Mouse (Mus musculus) heart, adult 8-10 months (tissue): ENCODE results near the gene Kcnq5. TPM values are rescaled to one million over a fixed set of nuclear protein-coding genes. Genes with fewer than 3 reads are reported as not detected.
"Not testable (repeated sequence)": the region's sequence is repeated elsewhere in the genome, so short reads cannot be mapped to it uniquely, and the experiment has no call there.

ENCODE experiments used
- DNase-seq: peaks from one replicate; pipeline ENCODE4 v3.0.0; 2022; ENCODE audit warnings: low spot score
- total RNA-seq, 4 experiments: library from RNA; stranded (reverse); gene quantifications; 2 replicates each; pipeline ENCODE4 v1.2.4; 2022

The Kcnq5 gene
- total RNA-seq, 4 experiments from 2014 or later: 0.78 to 3.6 (median 1.9) TPM

- DNase-seq: no peak
Measured at GRCm38 (mm10) chr1:21486266-21486665, 475.5 kb downstream of the Kcnq5 start.

DNA sequence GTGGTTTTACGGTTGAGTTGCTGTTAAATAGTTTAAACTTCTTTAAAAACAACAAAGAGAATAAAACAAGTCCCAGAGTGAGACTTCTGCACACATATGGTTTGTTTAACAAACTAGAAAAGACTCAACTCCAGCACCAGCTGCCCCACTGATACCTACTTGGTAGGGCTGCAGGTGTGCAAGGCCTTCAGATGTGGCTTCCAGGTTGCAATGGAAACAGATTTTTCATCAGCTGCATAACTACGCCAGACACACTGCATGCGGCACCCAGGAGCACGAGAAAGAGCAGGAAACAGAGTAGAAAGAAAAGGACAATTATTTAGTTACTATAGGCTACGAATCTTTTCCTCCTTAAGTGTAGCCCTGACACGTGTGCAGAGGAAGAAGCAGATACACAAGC, 492.4 kb downstream of the Kcnq5 start:
- DNase-seq: no peak

GRCm38 (mm10) chr1:21466431-21466830, 495.3 kb downstream of the Kcnq5 start:
- DNase-seq: no peak

DNA sequence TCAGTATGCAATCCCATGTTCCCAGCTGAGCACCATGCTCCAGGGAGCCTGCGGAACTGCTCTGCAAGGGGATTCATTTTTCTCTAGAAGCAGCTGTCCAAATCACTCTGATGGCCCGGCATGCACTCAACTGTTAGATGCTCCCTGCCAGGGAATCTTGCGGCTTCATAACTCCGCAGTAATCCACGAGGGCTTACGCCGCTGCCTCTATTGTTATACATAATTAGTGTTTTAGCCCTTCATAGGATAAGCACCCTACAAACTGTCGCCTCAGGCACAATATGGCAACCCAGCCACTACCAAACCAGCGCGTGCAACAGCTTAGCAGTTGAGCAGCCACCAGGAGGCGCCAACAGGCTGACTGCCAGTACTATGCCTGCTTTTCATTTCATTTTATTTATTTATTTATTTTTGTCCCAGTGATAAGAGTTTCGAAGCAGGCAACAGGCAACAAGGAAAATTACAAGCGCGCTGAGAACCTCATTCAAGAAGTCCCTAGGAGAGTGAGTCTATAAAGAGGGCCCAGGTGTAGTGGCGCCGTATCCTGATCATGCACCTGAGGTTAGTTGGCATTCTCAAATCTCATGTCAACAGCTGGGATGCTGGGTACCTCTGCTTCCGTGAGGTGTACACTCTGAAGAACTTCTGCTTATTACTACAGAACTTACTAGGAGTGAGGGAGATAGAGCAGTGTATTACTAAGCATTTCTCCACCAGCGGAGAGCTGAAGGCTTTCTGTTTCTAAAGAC, 500.6 kb downstream of the Kcnq5 start:
- DNase-seq: peak; percentile 1

DNA sequence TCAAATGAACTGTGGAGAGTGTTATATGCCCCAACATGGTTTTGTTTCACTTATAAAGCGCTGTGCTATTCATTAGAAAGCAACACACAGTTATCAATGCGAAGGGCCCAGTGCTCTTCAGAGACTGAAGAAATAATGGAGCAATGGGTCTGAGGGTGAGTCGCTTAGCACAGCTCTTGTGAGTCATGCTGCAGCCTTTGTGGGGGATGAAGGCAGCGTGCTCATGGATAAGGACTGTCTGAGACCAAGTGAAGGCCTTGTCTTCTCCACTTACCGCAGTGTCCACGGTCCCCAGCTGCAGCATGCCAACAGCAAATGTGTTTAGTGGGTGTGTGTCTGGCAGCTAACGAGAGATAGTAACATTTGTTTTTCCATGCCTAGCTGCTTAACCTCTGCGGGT, 503.2 kb downstream of the Kcnq5 start:
- DNase-seq: no peak

- no peak for DNase-seq
Measured at GRCm38 (mm10) chr1:21455971-21456370, 505.8 kb downstream of the Kcnq5 start.

- DNase-seq: peak; percentile 10
Measured at GRCm38 (mm10) chr1:21448227-21448626, 513.5 kb downstream of the Kcnq5 start.

DNA sequence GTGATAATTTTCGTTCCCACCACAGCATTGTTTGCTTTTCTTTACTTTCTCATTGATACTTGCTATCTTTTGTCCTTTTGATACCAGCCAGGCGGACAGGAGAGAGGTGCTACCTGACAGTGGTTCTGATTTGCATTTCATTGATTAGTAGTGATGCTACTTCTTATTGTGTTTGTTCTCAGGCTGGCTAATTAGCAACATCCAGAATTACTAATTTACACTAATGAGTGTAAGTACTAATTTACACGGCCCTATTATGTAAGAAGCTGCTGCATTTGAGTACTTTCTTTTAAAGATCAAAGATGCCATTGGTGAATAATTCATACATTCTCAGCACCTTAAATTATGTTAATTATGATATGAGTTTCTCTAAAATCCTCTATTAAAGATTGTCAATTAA, 525.0 kb downstream of the Kcnq5 start:
- no peak for DNase-seq

DNA sequence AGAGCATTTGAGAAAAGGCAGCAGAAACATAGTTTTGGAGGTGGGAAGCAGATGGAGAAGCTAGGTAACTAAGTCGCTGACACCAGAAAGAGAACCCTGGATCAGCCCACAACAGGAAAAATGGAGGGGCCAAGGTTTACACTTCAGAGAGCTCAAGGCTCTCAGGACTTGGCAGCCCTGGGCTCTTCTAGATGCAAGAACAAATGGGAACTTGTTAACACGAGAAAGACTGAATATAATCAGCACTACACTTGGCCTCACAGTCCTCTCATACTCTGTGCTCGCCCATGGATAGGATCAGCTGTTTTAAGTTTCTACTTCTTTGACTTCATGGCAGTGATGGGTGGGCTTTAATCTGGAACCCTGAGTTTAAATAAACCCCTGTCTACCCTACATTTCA, 526.9 kb downstream of the Kcnq5 start:
- DNase-seq: no peak

GRCm38 (mm10) chr1:21431666-21432065, 530.1 kb downstream of the Kcnq5 start:
- no peak for DNase-seq

GRCm38 (mm10) chr1:21428079-21428478, 533.7 kb downstream of the Kcnq5 start:
- DNase-seq: no peak

GRCm38 (mm10) chr1:21425654-21426053, 536.1 kb downstream of the Kcnq5 start:
- DNase-seq: no peak

- no peak for DNase-seq
Measured at GRCm38 (mm10) chr1:21419370-21419769, 542.4 kb downstream of the Kcnq5 start.

GRCm38 (mm10) chr1:21412197-21412555, 549.6 kb downstream of the Kcnq5 start:
- no peak for DNase-seq

DNA sequence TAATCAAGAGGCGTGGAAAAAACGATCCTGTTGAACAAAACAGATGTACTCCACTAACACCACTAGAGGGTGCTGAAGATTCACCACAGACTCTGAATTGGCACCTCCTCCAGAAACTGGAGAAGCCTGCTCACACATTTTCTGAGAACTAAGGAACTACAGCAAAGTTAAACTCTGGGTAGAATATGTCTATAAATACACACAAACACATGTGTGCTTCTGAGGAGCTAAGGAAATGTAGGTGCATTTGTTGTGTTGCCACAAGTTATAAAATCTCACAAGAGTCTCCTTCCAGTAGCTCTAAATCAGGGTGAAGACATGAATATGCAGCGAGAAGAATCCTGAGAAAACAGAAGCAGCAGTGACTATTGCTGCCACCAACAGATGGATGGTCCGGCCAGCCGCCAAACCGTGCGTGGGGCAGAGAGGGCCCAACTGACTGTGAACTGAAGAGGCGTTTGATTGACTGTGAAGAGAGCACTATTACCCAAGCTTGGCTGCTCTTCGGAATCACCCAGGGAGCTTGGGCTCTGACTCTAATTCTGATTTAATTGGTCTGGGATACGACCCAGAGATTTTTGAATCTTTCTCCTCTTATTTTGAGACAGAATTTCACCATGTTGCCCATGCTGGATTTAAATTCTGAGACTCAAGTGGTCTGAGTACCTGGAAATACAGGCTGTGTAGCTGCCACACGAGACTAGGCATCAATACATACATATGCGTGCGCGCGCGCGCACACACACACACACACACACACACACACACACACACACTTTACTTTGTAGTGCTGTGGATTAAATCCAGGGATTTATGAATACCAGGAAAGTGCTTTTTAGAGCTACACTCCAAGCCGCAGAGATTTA, 550.2 kb downstream of the Kcnq5 start:
- peak; percentile 29 for DNase-seq

GRCm38 (mm10) chr1:21407266-21407665, 554.5 kb downstream of the Kcnq5 start:
- no peak for DNase-seq

- no peak for DNase-seq
Measured at GRCm38 (mm10) chr1:21402804-21403203, 558.9 kb downstream of the Kcnq5 start.

DNA sequence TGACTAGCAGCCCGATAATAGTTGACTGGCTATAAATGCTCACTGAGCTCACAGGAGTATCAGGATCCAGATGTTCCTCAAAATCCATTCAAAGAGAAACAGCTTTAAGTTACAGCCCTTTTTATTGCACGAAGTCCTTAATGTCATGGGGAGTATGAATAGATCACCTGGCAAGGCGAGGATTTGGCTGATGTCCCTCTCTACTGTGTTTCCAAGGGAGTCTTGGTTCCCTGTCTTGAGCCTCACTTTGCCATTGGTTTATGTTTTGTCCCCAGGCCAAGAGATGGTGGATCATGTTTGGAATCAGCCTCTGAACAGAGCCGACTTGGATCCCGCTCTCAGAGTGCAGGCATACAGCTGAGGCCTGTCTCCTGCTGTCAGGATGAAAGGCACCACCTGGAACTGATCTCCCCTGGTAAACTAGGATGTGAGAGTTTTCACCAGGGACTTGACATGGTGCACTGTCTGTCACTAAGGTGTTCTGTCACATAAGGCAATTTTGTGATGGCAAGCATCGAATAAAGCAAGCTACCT, 570.5 kb downstream of the Kcnq5 start:
- no peak for DNase-seq

DNA sequence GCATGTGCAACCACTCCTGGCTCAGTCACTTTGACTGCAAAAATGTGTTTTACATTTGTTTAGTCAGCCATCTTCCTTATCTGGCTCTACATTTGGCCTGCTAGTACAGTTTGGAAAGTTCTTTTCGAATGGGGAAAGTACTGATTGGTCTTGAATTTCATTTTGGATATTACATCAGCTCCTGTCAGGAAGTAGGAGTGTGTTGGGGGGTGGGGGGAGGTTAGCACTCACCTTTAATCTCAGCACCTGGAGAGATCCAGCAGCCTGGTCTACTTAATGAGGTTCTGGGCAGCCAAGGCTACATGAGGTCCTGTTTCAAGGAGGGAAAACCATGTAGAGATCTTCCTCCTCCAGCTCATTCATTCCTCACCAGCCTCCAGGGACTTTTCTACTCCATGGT, 578.5 kb downstream of the Kcnq5 start, which contains the start of gene Khdc1b:
TSS of gene Khdc1b (plus strand) at position 301 of the 400 bp plus-strand sequence.
- DNase-seq: no peak

DNA sequence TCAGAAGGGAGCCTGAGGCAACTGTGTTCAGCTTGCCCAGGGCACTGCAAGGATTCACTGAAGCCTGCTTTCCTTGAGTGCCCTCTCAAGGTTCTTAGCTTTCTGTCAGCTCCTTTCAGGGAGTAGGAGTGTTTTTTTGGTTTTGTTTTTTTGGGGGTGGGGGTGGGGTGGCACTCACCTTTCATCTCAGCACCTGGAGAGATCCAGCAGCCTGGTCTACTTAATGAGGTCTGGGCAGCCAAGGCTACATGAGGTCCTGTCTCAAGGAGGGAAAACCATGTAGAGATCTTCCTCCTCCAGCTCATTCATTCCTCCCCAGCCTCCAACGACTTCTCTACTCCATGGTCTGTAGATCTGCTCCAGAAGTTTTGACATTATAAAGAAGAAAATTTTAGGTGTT, 593.7 kb downstream of the Kcnq5 start, which contains the start of gene Khdc1c:
TSS of gene Khdc1c (plus strand) at position 301 of the 400 bp plus-strand sequence.
- not testable (repeated sequence) for DNase-seq

- no peak for DNase-seq
Measured at GRCm38 (mm10) chr1:21349341-21349740, 612.4 kb downstream of the Kcnq5 start, which contains the start of gene Khdc1a. Gene Khdc1a, plus strand, starts transcription at chr1:21349641.
